Mouse (Mus musculus): ENCODE measurements around the gene Cmtm7.
A peak's percentile ranks its signal among the peaks of the same experiment; 100 is the strongest.

Cmtm7 gene

DNA sequence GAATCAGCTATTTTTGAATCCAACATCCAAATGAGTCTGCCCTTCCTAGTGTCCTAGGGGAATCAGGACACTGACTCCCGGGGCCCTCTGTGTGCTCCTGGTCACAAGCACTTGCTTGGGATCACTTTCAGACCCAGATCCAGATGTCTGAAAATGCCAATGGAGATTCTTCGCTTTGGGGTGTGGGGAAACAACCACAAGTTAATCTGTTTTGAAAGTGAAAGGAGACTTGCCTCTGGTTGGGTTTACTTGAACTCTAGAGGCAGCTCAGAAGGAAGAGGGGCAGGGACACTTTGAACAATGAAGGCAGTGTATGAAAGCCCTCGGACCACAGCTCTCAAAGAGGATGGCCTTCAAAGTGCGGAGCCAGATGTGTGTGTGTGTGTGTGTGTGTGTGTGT lies 12.8 kb upstream of the Cmtm7 start:
- DNase-seq: no peak

DNA sequence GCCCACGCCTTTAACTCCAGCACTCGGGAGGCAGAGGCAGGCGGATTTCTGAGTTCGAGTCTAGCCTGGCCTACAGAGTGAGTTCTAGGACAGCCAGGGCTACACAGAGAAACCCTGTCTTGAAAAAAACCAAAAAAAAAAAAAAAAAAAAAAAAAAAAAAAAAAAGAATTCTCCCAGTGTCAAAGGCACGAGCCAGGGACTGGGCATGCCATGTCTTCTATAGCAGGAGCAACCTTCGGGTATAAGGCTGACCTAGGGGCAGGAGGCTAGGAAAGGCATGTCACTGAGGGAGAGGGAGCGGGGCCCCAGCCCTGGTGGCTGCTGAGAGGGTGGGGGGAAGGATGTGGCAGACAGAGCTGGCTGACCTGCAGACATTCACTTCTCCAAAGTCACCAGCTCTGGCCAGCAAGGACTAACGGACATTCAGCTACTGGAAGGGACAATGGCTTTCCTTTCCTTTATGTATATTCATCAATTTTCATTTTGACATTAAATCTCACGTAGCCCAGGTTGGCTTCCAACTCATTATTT lies 12.2 kb upstream of the Cmtm7 start:
- no peak for DNase-seq

DNA sequence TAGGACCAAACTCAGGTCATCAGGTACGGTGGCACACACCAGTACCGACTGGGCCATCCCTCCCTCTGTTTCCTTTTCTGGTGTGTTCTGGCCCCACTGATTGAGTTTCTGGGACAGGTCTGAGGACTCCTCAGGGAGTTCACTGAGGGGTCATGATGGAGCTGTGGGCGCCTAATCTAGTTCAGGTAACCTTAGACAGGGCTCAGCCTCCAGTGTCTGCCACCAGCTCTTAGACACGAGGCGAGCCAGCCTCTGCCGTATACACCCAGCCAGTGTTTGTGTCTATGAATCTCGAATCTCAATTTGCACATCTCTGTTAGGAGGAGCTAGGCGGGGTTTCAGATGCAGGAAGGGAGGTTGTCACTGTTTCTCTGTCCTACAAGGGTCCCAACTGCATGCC lies 8.3 kb upstream of the Cmtm7 start:
- no peak for DNase-seq

DNA sequence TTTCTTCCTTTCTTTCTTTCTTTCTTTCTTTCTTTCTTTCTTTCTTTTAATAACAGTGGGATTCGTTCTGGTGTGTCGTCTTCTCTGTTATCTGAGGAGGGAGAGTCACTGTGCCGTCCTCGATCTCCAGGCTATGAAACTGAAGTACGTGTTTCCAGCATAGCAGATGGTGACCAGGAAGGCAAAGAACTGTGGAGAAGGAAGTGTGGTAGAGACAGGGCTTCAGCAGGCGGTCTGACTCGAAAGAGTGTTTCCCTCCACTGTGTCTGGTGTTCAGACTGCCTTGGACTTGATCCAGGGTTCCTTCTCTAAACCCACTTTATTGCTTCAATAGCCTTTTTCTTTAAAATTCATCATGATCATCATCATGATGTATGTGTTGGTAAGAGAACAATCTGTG lies 7.9 kb upstream of the Cmtm7 start:
- DNase-seq: no peak

DNA sequence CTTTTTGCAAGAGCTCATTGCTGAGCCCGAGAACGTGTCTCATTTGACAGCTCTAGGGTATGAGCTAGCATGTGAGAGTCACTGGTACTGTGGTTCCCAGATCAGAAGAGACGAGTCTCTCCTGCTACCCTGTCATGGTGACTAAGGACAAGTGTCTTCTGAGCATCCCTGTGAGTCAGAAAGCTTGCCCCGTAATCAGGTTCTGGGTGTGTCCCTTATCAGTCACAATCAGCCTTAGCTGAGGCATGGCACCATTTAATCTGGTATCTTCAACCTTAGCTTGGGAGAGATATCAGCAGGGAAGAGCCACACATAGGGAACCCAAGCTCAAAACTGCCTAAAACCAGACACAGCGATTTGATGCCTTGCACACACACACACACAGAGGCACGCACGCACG lies 7.0 kb upstream of the Cmtm7 start:
- no peak for DNase-seq

DNA sequence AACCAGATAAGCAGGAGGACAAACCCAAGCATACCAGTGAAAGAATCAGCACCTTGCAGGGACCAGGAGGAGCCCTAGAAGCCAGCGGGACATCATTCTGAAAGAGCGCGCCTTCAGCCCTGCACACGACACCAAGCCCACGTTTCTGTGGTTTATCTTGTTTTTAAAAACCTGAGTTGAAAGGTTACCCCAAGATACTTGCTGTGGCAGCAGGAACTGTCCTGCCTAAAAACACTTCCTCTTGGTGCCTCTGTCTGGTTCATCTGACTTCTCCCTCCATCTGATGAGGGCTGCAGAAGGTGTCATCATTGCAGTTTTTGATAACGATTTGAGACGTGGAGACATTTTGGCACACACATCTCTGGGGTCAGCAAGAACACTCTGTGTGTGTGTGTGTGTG lies 6.1 kb upstream of the Cmtm7 start:
- no peak for DNase-seq

DNA sequence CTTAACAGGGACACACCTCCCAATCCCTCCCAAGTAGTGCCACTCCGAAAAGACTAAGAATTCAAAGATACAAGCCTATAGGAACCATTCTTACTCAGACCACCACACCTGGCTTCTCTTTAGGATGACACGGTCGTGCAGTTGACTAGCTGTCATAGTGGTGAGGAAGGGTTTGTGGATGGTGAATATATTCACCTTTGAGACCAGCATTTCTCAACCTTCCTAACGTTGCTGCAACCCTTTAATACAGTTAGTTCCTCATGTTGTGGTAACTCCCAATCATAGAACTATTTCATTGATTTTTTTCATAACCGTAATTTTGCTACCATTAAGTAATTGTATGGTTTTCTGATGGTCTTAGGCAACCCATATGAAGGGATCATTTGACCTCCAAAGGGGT lies 5.5 kb upstream of the Cmtm7 start:
- no peak for DNase-seq

DNA sequence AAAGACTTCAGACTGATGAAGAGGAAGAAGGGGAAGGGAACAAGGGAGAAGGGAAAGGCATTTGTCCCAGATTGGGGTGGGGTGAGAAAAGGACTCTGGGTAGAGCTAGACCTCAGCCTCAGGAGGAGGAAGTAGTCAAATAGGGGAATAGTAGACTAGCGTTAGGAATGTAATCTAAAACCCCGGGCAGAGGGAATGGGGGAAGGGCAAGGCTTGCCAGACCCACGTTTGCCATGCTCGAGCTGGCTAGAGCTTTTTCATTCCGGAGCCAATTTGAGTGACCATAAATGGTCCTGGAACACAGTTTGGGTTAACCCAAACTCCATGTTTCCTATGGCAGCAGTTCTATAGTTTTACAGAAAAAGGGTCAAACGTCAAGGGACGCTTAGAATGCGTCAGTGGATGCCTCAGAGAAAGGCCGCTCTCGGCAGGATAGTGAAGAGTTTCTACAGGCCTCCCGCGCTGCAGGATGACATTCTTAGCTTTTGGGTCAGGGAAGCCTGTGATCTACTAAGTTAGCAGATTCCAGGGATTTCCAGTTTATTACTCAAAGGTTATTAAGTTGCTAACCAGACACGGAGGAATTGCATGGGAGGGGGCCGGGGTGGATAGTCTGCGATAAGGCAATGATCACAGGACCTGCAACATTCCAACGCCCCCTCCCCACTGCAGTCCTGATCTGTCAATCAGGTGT lies 3.9 kb upstream of the Cmtm7 start:
- peak in 1 of 2 experiments; percentile 21 for DNase-seq

DNA sequence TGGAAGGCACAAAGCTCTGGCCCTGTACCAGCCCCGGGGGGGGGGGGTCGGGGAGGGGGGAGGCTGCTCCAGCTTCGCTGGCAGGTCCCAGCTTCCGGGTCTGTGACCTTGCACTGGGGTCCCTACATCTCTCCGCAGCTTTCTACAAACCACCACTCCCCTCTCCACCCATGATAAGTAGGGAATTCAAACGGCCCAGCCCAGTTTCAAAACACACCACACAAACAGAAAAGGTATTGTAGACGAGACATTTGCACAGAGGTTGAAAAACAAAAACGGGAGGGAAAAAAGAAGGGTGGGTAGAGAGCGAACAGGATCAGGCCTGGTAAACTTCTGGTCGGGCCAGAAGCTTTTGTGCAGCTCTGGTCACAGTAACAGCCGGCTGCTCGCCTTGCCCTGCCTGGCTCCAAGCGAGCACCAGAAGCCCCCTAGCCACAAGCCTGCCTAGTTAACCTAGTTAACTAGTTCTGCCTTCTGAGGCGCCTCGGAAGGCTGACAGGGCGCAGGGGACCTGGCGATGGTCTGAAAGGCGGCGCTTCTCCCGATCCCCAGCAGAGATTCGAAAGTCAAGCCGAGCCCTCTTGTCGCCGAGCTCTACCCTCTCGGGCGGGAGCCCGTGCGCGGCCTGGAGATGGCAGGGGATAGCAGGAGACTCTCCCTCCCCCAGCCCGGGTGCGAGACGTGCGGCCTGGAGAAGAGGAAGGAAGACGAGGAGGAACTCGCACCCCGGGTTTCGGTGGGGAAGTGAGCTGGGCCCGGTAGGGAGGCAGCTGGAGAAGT lies 720 bp downstream of the Cmtm7 start:
- DNase-seq: peak; percentile 42 to 64

DNA sequence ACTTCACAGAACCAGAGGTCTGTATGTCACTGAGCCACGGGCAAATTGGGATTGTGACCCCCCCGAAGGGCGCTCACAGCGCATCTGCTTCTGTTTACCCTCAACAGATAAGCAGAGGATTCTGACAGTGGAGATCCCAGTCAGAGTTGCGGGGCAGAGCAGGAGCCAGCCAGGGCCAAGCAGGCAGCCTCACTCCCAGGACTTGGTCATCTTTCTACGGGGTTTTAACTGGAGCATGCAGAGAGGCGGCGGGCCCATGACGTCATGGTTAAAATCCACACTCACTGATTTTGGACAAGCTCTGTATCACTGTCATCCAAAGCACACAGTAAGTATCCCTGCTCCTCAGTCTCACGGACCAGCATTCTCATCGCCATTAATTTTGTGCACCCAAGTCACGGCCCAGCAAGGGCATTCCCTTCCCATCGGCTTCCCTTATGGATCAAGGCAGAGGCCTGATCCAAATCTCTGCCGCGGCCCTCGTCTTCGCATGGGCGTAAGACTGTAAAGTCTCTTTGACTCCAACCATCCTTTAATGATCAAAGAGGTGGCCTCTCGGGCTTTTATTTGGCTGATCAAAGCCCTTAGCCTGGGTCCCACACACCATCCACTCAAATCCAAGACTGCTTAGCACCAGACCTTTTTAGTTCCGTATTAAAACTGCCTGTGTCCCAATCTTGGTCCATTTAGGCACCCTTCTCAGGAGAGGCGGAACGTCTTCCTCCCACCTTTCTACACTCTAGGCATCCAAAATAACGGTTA lies 1.5 kb downstream of the Cmtm7 start:
- DNase-seq: no peak

DNA sequence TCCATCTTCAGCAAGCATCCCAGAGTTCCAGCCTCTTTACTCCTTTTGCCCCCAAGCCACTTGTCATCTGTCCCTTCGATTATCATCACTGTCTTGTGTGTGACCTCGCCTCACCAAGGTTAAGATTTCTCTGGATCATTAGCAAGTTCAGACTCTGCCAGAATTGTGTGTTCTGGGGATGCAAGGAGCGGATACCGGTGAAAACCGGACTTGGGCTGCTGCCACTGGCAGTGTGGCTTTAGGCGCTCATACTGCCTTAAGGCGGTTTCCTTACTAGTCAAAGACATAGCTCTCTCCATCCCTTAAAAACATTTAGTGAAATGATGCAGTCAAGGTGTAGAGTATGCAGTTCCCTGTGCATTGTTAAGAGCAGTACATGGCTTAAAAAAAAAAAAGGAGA lies 2.8 kb downstream of the Cmtm7 start:
- no peak for DNase-seq

DNA sequence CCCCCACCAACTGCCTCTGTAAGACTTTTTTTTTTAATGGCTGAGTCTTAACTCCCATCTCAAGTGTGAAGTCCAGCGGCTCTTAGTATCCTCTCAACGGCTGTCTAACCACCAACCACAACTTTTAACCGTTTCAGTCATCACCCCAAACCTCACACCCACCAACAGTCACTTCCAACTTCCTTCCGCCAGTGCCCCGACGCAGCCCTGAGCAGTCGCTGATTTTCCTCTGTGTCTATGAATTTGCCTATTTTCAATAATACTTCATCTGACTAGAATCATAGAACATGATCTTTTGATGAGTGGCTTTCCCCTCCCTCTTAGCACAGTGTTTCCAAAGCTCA lies 3.6 kb downstream of the Cmtm7 start:
- DNase-seq: no peak

DNA sequence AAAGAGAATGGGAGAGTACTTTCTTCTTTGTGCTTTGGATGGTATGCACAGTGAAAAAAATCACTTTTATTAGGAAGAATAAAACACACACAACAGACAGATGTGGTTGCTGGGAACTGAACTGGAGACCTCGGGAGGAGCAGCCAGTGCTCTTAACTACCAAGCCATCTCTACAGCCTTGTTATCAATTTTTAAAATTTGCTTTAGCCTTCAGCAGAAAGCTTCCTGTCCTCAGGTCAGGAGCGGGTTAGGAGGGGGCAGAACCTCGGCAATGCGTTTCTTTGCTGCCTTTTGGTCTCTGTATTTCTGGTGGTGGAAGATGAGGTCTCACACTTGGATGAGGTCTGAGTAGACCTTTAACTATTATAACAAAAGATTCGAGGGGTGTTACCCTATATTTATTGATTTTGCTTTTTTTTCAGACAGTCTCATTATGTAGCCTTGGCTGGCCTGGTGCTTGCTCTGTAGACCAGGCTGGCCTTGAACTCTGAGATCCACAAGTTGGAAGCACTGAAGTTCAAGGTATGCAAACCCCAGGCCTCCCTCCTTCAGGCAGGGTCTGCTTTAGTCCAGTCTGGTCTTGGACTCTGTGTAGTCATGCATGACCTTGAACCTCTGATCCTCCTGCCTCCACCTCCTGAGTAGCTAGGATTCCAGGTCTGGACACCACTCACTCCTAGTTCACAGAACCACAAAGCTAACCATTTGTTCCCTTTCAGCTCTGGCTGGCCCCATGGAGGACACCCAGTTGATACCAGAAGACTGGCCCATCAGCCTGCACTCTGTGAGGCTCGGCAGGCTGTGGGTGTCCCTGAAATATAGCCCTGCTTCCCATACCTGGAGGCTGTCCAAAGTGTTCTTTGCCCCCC lies 4.2 kb downstream of the Cmtm7 start:
- DNase-seq: no peak

DNA sequence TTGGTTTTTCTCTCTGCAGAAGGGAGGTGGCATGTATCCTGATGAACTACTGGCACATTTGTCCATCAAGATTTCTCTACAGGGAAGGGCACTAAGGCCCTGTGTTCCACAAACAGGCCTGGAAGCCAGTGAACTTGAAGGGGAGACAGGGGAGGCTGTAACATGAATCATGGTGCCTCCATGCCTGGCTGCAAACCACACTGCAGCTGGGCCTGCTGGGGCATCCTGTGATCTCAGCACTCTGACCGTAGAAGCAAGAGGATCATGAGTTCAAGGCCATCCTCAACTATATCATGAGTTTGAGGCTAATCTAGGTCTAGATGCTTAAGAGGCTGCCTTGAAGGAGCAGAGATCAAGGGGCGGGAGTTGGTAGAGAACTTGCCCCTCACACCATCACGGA lies 5.3 kb downstream of the Cmtm7 start:
- DNase-seq: no peak

DNA sequence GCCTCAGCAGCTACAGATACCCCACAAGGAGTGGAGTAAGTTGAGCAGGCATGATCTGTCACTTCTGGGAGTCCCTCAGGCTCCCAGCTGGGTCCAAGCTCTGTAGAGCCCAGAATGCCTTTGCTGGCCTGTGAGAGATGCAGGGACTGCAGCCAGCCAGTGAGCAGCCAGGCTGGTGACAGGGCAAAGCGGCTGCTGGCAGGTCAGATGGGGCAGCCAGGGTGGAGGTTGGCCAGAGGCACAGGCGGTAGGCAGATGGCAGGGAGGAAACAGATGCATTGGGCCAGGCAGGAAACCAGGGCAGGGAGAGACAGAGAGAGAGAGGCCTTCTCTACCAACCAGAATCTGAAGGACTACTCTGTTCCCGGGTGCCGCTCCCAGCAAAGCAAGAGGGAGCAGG lies 6.4 kb downstream of the Cmtm7 start:
- no peak for DNase-seq

DNA sequence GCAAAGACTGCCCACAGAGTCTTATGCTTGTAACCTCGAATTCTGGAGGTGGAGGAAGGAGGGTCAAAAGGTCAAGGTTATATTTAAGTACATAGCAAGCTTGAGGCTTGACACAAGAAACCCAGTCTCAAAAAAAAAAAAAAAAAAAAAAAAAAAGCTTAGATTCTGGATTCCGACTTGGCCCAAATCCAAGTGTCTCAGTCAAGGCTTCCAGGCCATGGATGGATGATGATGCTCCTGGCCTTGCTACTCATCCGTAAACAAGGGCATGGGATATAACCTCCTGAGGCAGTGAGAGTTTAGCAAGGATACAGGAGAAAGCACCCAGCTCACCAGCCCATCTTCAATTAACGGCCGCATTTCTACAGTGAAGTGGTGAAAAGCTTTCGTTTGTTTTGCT lies 7.0 kb downstream of the Cmtm7 start:
- no peak for DNase-seq

DNA sequence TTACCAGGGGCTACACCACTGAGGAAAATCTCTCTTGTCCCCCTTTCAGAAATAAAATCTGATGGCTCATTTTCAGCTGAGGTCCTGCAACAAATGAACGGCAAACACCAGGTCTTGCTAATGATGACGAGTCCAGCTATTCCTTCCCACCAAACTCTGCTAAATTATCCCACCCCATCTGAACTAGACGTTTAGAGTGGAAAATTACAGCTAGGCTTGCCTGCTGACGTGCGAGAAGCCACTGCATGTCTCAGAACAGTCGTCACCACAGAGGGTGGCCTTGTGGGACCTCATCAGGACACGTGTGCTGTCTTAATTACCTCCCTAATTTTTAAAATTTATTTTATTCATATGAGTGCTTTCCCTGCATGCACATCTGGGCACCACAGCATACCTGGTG lies 10.1 kb downstream of the Cmtm7 start:
- DNase-seq: peak in 1 of 2 experiments; percentile 49

DNA sequence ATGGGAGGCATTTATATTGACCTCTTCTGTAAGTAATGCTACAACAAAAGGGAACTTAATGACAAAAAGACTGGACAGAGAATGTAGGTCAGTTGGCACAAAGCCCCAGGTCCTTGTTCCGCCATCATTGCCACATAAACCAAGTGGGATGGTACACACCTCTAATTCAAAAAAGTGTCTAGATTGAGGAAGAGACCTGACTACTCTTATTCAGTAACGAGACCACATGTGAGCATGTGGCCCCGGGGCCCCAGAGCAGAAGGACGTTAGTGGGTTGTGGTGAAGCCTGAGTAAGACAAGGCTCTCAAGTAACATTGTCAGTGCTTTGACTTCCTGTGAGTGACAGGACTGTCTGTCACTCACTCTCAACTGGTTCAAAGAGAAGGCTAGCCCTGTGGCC lies 11.4 kb downstream of the Cmtm7 start:
- peak in 1 of 2 experiments; percentile 26 for DNase-seq

DNA sequence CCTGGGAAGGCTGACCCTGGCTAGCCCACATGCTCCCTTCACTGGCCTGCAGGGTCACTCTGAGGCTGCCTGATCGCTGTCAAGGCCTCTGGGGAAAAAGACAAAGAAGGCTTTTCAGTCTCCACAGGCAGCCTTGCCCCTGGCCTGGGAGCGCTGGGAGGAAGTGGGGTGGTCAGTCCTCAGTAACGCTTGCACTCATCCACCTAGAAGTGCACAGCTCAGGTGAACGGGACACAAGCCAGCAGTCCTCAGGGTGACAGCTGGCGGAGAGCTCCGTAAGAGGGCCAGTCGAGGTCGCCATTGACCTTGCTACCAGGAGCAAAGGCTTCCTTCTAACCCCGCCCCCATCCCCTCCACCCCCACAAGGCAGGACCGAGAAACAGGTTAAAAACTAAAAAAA lies 13.6 kb downstream of the Cmtm7 start:
- DNase-seq: peak in 1 of 2 experiments; percentile 47

DNA sequence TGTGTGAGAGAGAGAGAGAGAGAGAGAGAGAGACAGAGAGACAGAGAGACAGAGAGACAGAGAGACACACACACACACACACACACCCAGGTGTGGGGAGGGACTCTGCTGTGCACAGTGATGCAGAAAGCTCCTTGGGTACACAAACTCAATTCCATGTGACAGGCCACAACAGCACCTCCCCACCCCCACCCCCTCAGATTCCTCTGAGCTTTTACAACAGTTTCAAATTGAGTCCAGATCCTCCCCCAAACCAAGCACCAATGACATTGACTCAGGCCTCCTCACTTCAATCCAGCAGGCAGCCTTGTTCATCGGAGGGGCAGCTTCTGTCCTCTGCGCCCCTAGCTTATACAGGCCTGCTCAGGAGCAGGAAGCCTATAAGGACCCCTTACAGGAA lies 14.1 kb downstream of the Cmtm7 start:
- no peak for DNase-seq

DNA sequence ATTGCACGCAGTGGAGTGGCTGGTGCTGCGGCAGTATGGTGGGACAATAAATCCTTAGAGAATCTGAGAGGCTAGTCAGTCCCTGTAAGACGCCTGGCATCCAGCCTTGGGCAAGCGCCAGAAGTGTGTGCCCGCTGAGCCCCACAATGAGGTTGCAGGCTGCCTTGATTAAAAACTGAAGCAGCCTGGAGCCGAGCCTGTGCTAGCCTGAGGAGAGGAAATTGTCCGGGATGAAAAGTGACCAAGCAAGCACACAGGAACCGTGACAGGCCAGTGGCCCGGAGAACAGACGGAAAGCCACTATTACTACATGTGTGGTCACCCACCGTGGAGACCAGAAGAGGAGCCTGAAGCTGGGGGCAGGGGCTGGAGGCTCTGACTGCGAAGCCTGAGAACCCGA lies 14.6 kb downstream of the Cmtm7 start:
- DNase-seq: peak; percentile 42 to 55

DNA sequence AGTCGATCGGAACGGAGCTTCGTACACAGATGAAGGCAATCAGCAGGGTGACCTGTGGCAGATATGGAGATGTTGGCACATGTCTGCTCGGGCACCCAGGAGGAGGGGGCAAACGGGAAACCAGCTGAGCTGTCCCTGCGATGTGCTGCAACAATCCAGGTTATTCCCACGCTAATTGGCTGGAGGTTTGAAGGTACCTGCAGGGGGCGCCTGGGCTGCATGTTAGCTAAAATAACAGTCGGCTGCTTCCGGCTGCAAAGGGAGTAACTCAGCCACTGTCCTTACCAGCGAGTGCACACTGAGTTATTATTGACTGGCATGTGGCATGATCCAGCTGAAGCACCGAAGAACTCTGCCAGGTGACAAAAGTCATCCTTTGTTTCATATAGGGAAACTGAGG lies 18.3 kb downstream of the Cmtm7 start:
- DNase-seq: peak; percentile 60 to 70

DNA sequence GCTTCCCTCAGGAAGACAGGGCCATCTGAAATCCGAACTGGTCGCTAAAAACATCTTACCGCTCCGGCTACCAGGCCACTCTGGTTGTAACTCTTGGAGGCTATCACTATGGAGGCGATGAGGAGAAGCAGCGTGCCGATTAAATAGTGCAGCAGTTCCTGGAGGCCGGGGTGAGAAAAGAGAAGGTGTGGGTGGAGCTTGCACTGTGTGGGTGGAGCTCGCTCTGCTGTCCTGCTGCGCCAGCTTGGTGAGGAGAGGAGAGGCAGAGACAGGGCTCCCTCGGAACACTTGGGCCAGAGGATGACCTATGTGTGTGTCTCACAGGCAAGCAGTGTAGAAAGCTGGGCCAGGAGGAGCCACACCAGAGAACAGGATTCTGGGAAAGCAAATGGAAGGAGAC lies 19.8 kb downstream of the Cmtm7 start:
- DNase-seq: no peak

Measured in kidney, postnatal 25 days (tissue).